Mouse (Mus musculus): ENCODE measurements around the gene Shld1.

DNA sequence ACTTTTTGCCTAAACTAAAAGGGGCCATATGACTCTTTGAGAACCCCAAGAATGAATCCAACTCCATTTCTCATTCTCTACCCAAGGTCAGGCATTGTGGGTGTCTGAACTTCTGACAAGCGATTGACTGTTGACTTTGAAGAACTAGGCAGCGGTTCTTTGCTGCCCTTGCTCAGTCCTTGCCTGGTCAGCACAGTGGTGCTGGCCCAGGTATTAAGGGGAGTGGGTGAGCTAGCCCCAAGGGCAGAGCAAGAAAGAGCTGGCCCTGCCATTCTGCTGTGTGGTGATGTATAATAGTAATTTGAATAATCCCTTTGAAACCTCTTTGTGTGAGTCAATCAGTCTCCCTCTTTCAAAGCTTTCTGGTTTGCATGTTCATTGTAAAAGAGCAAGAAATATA, 39.4 kb downstream of the Shld1 start:
- TF ChIP-seq CTCF (IDR thresholded peaks at IDR 0.05; ENCODE audit: low read depth, low read length) (no peak), POLR2A (IDR thresholded peaks at IDR 0.05; ENCODE audit: insufficient read depth, low read length) (no peak)

Data from ES-Bruce4 (cell line).